Mouse (Mus musculus) stomach, postnatal 0 days (tissue): ENCODE results near the gene Zfand2a. TPM values are rescaled to one million over a fixed set of nuclear protein-coding genes. Genes with fewer than 3 reads are reported as not detected.
A peak's percentile ranks its signal among the peaks of the same experiment; 100 is the strongest.

Source experiments
- ATAC-seq: fragments of 200-750 bp; cut with Nextera tagmentation; 2 replicates; pipeline ENCODE4 v1.8.0; 2017; ENCODE audit not compliant: low FRiP score, low TSS enrichment
- DNase-seq: peaks from one replicate; pipeline ENCODE4 v3.0.0-alpha.2; 2016; ENCODE audit warnings: low spot score
- H3K27ac ChIP-seq: fragments of 300-500 bp; sonication (generic); replicated peaks from 2 replicates; pipeline ENCODE4 v1.5.1; 2014; ENCODE audit warnings: mild to moderate bottlenecking, control low read depth
- H3K27me3 ChIP-seq: fragments of 300-500 bp; sonication (generic); 2 replicates; pipeline ENCODE4 v1.6.1; 2014; ENCODE audit warnings: low read length; ENCODE audit not compliant: control insufficient read depth, insufficient read depth
- H3K36me3 ChIP-seq: fragments of 300-500 bp; sonication (generic); 2 replicates; pipeline ENCODE4 v1.6.1; 2014; ENCODE audit warnings: low read length, mixed read lengths; ENCODE audit not compliant: control insufficient read depth, insufficient read depth
- H3K4me1 ChIP-seq: fragments of 300-500 bp; sonication (generic); replicated peaks from 2 replicates; pipeline ENCODE4 v1.6.1; 2014; ENCODE audit warnings: antibody characterized with exemption; ENCODE audit not compliant: control insufficient read depth, insufficient read depth
- H3K4me2 ChIP-seq: fragments of 300-500 bp; sonication (generic); replicated peaks from 2 replicates; pipeline ENCODE4 v1.6.1; 2014; ENCODE audit warnings: low read depth, mild to moderate bottlenecking, control low read depth, moderate library complexity
- H3K4me3 ChIP-seq: fragments of 300-500 bp; sonication (generic); 2 replicates; pipeline ENCODE4 v1.5.1; 2014; ENCODE audit warnings: low read depth, low read length, control low read depth
- H3K9ac ChIP-seq: fragments of 300-500 bp; sonication (generic); 2 replicates; pipeline ENCODE4 v1.6.1; 2014; ENCODE audit warnings: mild to moderate bottlenecking, low read length, control low read depth, mixed read lengths
- H3K9me3 ChIP-seq: fragments of 300-500 bp; sonication (generic); 2 replicates; pipeline ENCODE4 v1.6.1; 2016; ENCODE audit warnings: low read length; ENCODE audit not compliant: control insufficient read depth
- CTCF ChIP-seq: IDR thresholded peaks from 2 replicates; pipeline ENCODE4 v1.5.1; 2016; ENCODE audit warnings: antibody characterized with exemption, low read depth, mild to moderate bottlenecking, moderate library complexity
- EP300 ChIP-seq: optimal IDR thresholded peaks from 2 replicates; pipeline ENCODE3; 2016; ENCODE audit warnings: antibody characterized with exemption
- WGBS: fragments of 180-500 bp; shearing (Covaris S2); extraction: QIAGEN DNeasy Blood & Tissue Kit; methylation state at CpG from one replicate; pipeline ENCODE4 v1.1.7; 2014; 5-methylcytosine and 5-hydroxymethylcytosine counted together
- polyA plus RNA-seq: library from polyadenylated mRNA; unstranded; fragments of >200 nt; fragmentation: Nextera tagmentation; extraction: Ambion mirVana; gene quantifications from 2 replicates; pipeline ENCODE4 v1.2.1, GENCODE M21; 2015

Gene Zfand2a
- polyA plus RNA-seq, 1 experiment from 2014 or later, result 5.3 TPM

GRCm38 (mm10) chr5:139460384-139461067 is 23.8 kb downstream of the Zfand2a start, which contains the start of gene 3110082I17Rik:
TSS of gene 3110082I17Rik (minus strand) at chr5:139460527.
- Histone ChIP-seq H3K9ac (peak within 1 kb of the TSS; percentile 61), H3K36me3 (no peaks in the 10 kb centered on the region), H3K27ac (no peak within 1 kb of the TSS), H3K9me3 (no peaks in the 10 kb centered on the region), H3K27me3 (no peaks in the 10 kb centered on the region), H3K4me3 (peak within 1 kb of the TSS; percentile 60), H3K4me1 (no peaks in the 10 kb centered on the region), H3K4me2 (peak within 1 kb of the TSS; percentile 74)
- 5% methylated on average over 35 of the region's 42 CpGs for WGBS
- ATAC-seq (peak; percentile 98), DNase-seq (peak; percentile 98)
- TF ChIP-seq EP300, result no peak
- TF ChIP-seq CTCF, result no peak

- peak; percentile 5; the same call in 1 of the 2 replicates for ATAC-seq
- TF ChIP-seq CTCF (no peak), EP300 (no peak)
Observed at GRCm38 (mm10) chr5:139459938-139460337, 24.4 kb downstream of the Zfand2a start.

GRCm38 (mm10) chr5:139457241-139457640 is 27.1 kb downstream of the Zfand2a start:
- Histone ChIP-seq H3K36me3 (no peaks in the 10 kb centered on the region), H3K9me3 (no peaks in the 10 kb centered on the region), H3K27me3 (no peaks in the 10 kb centered on the region), H3K4me3 (no peak overlapping the region), H3K4me2 (no peak overlapping the region), H3K4me1 (no peaks in the 10 kb centered on the region), H3K9ac (no peak overlapping the region), H3K27ac (peak overlapping the region; percentile 76)
- ATAC-seq, result no peak
- TF ChIP-seq EP300, result no peak
- no peak for TF ChIP-seq CTCF
- 56% methylated on average over 8 of the region's 8 CpGs for WGBS
- DNase-seq, result peak; percentile 68

More at GRCm38 (mm10) chr5:139459938-139460337, 24.4 kb downstream of the Zfand2a start:
- DNase-seq, result no peak
- Histone ChIP-seq H3K4me3 (peak overlapping the region; percentile 60), H3K36me3 (no peaks in the 10 kb centered on the region), H3K9ac (peak overlapping the region; percentile 61), H3K4me2 (peak overlapping the region; percentile 74), H3K4me1 (no peaks in the 10 kb centered on the region), H3K9me3 (no peaks in the 10 kb centered on the region), H3K27me3 (no peaks in the 10 kb centered on the region), H3K27ac (no peak overlapping the region)
- WGBS, result 6% methylated on average over 10 of the region's 10 CpGs

- 0 out of 2 replicates have a peak overlapping the region, but pooled peaks have one; percentile 2 for H3K27ac ChIP-seq
- TF ChIP-seq CTCF, result no peak
- TF ChIP-seq EP300, result no peak
- H3K9ac ChIP-seq, result no peak overlapping the region
- no peaks in the 10 kb centered on the region for H3K9me3 ChIP-seq
- 87% methylated on average over 12 of the region's 12 CpGs for WGBS
- DNase-seq (no peak), ATAC-seq (no peak)
- H3K27me3 ChIP-seq, result no peaks in the 10 kb centered on the region
- no peaks in the 10 kb centered on the region for H3K4me1 ChIP-seq
- no peak overlapping the region for H3K4me2 ChIP-seq
- no peaks in the 10 kb centered on the region for H3K36me3 ChIP-seq
- H3K4me3 ChIP-seq, result no peak overlapping the region
Observed at GRCm38 (mm10) chr5:139455166-139455565, 29.2 kb downstream of the Zfand2a start.

GRCm38 (mm10) chr5:139453031-139453430 is 31.3 kb downstream of the Zfand2a start:
- Histone ChIP-seq H3K4me2 (no peak overlapping the region), H3K27ac (0 out of 2 replicates have a peak overlapping the region, but pooled peaks have one; percentile 75), H3K4me1 (no peaks in the 10 kb centered on the region), H3K9me3 (no peaks in the 10 kb centered on the region), H3K36me3 (no peaks in the 10 kb centered on the region), H3K27me3 (no peaks in the 10 kb centered on the region), H3K4me3 (no peak overlapping the region), H3K9ac (no peak overlapping the region)
- TF ChIP-seq EP300, result no peak
- 91% methylated on average over 10 of the region's 10 CpGs for WGBS
- DNase-seq (no peak), ATAC-seq (no peak)

GRCm38 (mm10) chr5:139449926-139450325 is 34.4 kb downstream of the Zfand2a start:
- Histone ChIP-seq H3K9me3 (no peaks in the 10 kb centered on the region), H3K4me2 (no peak overlapping the region), H3K4me3 (no peak overlapping the region), H3K36me3 (no peaks in the 10 kb centered on the region), H3K4me1 (no peaks in the 10 kb centered on the region), H3K9ac (0 out of 2 replicates have a peak overlapping the region, but pooled peaks have one; percentile 1), H3K27ac (no peak overlapping the region), H3K27me3 (no peaks in the 10 kb centered on the region)
- no peak for DNase-seq
- WGBS, result 37% methylated on average over 4 of the region's 4 CpGs
- no peak for ATAC-seq
- TF ChIP-seq CTCF (no peak), EP300 (no peak)
